Mouse (Mus musculus): ENCODE data around the gene Vcam1.
A peak's percentile ranks its signal among the peaks of the same experiment; 100 is the strongest.

Vcam1 gene

DNA sequence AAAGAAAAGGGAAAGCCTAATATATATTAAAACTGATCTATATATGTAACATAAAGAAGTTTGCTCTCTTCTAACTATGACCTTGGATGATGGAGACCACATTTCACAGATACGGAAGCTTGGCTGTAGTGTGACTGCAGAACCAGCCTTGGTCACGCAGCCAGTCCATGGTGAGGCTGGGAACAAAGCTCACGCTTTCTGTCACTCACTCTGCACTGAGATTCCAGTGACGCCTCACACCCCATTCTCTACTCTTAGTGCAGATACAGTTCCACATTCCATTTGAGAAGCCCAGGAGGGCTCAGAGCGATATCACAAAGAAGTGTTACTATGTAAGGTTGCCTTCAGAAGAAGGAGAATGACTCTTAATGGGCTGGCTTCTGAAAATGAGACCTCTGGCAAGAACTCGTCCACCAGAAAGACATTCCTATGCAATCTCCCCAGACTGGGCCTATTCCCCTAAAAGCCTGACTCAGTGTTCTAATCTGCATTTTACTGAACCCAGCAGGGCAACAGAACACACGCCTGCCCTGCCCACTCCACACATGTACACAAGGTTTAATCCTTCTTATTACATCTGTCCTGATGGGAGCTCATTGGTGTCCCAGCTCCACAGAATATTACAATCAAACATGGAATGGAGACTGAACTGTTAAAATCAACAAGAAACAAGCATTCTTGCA is 2.8 kb downstream of the Vcam1 start:
- DNase-seq (ENCODE audit: low read depth), result no peak

DNA sequence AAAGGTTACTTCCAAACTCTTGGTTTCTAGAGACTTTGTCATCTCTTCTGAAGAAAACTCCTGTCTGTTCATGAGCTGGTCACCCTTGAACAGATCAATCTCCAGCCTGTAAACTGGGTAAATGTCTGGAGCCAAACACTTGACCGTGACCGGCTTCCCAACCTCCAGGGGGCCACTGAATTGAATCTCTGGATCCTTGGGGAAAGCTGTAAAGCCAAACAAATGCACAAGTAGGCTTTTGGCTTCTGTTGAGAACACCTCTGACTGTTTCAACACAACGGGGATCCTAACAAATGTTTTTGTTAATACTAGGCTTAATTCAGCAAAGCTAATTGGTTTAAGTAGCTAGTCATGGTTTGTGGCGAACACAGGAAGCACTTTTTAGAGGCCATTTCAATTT is 3.4 kb downstream of the Vcam1 start:
- DNase-seq (ENCODE audit: low read depth), result no peak

- DNase-seq (ENCODE audit: low read depth), result no peak
Observed at GRCm38 (mm10) chr3:116123827-116124226, 5.7 kb downstream of the Vcam1 start.

- no peak for DNase-seq (ENCODE audit: low read depth)
Observed at GRCm38 (mm10) chr3:116122696-116123095, 6.8 kb downstream of the Vcam1 start.

DNA sequence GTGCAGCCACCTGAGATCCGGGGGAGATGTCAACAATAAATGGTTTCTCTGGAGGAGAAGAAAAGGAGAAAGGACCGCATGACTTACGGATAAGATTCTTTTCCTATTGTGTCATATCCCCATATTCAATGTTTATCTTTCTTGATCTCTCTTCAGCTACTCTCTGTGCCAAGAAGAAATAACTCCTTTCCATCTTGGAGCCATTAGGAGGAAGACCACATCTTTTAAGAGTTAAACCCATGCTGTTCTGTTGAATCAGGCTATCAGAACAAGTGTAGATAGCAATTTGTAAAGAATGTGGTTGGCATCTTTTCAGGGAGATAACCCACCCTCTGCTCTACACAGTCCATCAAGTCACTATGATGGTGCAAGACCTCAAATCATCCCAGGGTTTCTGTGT is 8.5 kb downstream of the Vcam1 start:
- no peak for DNase-seq (ENCODE audit: low read depth)

- DNase-seq (ENCODE audit: low read depth), result no peak
Observed at GRCm38 (mm10) chr3:116120391-116120790, 9.1 kb downstream of the Vcam1 start.

DNA sequence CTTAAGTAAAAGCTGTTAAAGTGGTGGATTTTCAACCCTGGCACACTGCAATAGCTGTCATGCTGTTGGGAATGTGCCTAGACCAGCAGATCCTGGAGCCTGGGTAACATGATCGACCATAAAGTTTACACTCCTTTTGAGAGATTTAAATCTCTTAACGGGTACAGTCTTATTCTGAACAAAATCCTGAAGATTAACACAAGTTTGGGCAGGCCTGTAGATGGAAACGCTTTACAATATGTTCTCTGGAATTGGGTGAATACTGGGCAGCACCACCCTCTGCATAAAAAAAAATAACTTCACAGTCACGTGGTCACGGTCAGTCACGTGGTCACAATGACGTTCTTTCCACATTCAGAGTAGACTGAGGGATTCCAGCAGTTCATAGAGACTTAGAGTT is 10.3 kb downstream of the Vcam1 start:
- DNase-seq (ENCODE audit: low read depth), result no peak

- no peak for DNase-seq (ENCODE audit: low read depth)
Observed at GRCm38 (mm10) chr3:116117046-116117445, 12.4 kb downstream of the Vcam1 start.

DNA sequence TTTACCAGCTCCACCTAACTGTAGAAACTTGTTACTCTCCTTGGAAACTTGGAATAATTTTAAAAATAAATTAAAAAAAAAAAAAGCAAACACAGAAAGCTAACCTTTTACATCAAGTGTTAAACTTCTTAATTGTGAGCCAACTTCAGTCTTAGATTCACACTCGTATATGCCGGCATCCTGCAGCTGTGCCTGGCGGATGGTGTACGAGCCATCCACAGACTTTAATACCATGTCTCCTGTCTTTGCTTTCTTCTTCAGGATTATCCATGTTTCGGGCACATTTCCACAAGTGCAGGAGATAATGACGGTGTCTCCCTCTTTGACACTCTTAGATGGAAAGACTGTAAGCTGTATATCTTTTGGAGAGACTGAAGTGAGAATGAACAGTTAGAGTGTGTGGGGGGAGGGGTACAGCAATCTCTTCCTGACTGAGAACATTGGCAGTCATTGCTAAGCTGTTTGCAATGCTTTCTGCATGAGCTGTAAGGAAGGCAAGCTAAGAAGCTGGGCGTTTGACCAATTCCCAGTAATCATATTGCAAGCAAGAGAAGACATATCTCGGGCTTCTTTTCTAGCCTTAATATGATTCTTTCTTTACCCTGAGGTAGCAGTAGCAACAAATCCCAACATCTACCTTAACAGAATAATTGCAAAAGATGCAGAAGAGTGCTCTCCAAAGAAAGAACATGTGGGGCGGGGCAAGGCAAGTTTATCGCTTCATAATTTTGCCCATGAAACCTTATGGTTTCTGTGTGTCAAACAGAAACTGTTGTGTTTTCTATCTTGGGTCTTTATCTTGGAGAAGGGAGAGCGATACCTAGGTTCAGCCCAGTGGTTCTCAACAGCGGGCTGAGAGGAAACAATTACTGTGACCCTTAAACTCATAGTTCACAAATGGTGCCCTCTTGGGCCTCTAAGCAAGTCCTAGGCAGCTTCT is 15.0 kb downstream of the Vcam1 start:
- peak; percentile 81 for DNase-seq (ENCODE audit: low read depth)

GRCm38 (mm10) chr3:116113443-116114241 is 15.8 kb downstream of the Vcam1 start:
- no peak for DNase-seq (ENCODE audit: low read depth)

DNA sequence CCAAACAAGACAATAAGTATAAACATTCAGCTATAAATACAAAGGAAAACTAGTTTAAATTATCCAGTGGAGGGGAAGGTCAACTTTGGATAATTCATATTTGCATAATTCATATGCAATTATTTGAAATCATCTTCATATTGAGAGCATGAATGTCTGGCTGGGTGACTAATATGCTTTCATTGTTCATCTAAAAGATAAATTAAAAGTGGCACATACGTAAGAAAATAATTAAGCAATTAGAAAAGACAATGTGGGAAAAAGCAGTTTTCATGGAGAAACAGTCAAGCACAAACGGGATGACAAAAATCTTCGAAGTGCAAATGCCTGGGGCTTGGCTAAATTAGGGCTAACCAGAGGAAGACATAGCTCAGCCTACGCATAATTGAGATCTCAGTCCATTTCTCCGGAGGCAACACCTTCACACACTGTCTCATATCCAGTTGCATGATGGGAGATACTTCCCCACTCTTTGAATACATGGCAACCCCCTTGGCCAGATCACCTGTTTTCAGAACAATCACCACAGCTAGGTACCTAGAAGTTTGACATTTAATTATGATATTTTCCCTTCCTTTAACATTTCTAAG is 16.6 kb downstream of the Vcam1 start:
- no peak for DNase-seq (ENCODE audit: low read depth)

DNA sequence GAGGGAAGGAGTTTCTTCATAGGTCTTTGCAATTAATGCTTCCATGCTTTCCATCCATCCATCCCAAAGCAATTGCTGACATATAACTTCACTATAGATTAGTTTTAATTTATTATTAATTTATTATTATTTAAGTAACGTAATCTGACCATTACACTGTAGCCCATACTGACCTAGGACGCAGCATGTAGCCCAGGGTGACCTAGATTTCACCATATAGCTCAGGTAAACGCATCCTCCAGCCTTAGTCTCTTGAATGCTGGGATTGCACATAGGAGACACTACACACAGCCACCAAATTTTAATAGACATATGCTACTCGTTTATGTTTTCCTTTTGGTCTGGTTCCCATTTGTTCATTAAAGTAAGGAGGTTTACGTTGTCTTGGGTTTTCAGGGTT is 23.8 kb downstream of the Vcam1 start:
- DNase-seq (ENCODE audit: low read depth), result no peak

GRCm38 (mm10) chr3:116104866-116105647 is 24.4 kb downstream of the Vcam1 start:
- no peak for DNase-seq (ENCODE audit: low read depth)

GRCm38 (mm10) chr3:116104270-116104669 is 25.2 kb downstream of the Vcam1 start:
- DNase-seq (ENCODE audit: low read depth), result no peak

GRCm38 (mm10) chr3:116100850-116101249 is 28.6 kb downstream of the Vcam1 start:
- DNase-seq (ENCODE audit: low read depth), result no peak

DNA sequence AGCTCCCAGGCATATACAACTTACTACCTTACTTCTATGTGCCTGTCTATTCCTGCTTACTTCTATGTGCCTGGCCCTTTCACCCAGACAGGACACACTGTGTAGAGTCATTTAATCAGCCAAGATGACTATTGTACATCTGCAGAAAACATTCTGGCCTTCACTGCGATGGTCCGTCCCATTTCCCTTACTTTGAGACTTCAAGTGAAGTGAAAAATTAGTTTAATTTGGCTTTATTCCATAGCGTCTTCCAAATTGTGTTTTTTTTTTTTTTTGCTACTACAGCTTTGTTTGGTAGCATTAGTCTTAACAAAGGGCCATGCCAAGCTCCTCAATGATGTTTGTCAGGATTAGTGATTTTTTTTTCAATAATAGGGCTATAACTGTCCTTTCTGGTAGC is 33.6 kb downstream of the Vcam1 start:
- no peak for DNase-seq (ENCODE audit: low read depth)

- no peak for DNase-seq (ENCODE audit: low read depth)
Observed at GRCm38 (mm10) chr3:116095312-116095711, 34.2 kb downstream of the Vcam1 start.

- no peak for DNase-seq (ENCODE audit: low read depth)
Observed at GRCm38 (mm10) chr3:116094886-116095285, 34.6 kb downstream of the Vcam1 start.

GRCm38 (mm10) chr3:116094288-116094687 is 35.2 kb downstream of the Vcam1 start:
- DNase-seq (ENCODE audit: low read depth), result no peak

GRCm38 (mm10) chr3:116092547-116092946 is 36.9 kb downstream of the Vcam1 start:
- DNase-seq (ENCODE audit: low read depth), result no peak

- DNase-seq (ENCODE audit: low read depth), result no peak
Observed at GRCm38 (mm10) chr3:116091706-116092105, 37.8 kb downstream of the Vcam1 start.

Measured in fibroblast of lung, adult 2 months (primary cell).